In genomic region chr8:64798503-64798902, GRCm38 (mm10) we compare ENCODE assay signal across 20 mouse cellular contexts. TPM values are rescaled to one million over a fixed set of nuclear protein-coding genes. Genes with fewer than 3 reads are reported as not detected.
A peak's percentile ranks its signal among the peaks of the same experiment; 100 is the strongest.
DNase-seq lines count a peak whose midpoint lies in the region; ATAC-seq and TF ChIP-seq lines count a peak whose summit lies in the region.
"Had no signal": no experiment of that assay in that cellular context is flagged by ENCODE, and none has a peak within 500 bp of the region (broad histone marks: within the 10 kb centered on the region; RNA-seq: fewer than 3 reads in every experiment).

No protein-coding gene starts in this region.

- intact Hi-C loops in heart, postnatal 25 days (cut with DNase I) = no loop called here

- no peak overlapping the region for H3K4me2 ChIP-seq in midbrain, embryonic 13.5 days (replicated peaks)
- H3K4me2 ChIP-seq: embryonic facial prominence, embryonic 12.5 days; forebrain, embryonic 13.5 days; forebrain, embryonic 15.5 days had no signal

- TF ChIP-seq CTCF in liver, adult 2 months (IDR thresholded peaks at IDR 0.05; ENCODE audit: low read depth, low read length) = no peak

- no peaks in the 10 kb centered on the region for H3K9me3 ChIP-seq in heart, embryonic 10.5 days
- no peaks in the 10 kb centered on the region for H3K9me3 ChIP-seq in ES-E14 (ENCODE audit: control insufficient read depth, insufficient read depth, low read depth, low read length)
- no peaks in the 10 kb centered on the region for H3K9me3 ChIP-seq in midbrain, embryonic 13.5 days
- H3K9me3 ChIP-seq: embryonic facial prominence, embryonic 10.5 days; embryonic facial prominence, embryonic 12.5 days; forebrain, embryonic 13.5 days; forebrain, embryonic 15.5 days had no signal

- DNase-seq in heart, embryonic 10.5 days (ENCODE audit: low spot score) = peak; percentile 67
- DNase-seq in heart, postnatal 25 days (ENCODE audit: low spot score) = no peak
- DNase-seq in liver, adult 2 months (ENCODE audit: extremely low read depth, low read depth, low spot score) = peak; percentile 26
- no peak for DNase-seq in liver
- no peak for DNase-seq in ES-E14 (ENCODE audit: low read depth, low spot score)
- DNase-seq: adrenal gland, adult 2 months; adrenal gland, postnatal 10 days; adrenal gland, postnatal 25 days; cerebellum, adult 11 months; cerebellum, adult 18-20 months; cerebellum, adult 8-10 months; cerebellum, adult 9-11 months; cerebellum, postnatal 14 days; cerebellum, postnatal 36 days; forebrain, postnatal 0 days had no signal

- no peaks in the 10 kb centered on the region for H3K4me1 ChIP-seq in heart, embryonic 10.5 days
- peaks cover 9% of the 10 kb centered on the region for H3K4me1 ChIP-seq in liver, adult 2 months (ENCODE audit: control insufficient read depth, insufficient read depth, low read length)
- H3K4me1 ChIP-seq in ES-E14 (ENCODE audit: control insufficient read depth in 2 of 2, insufficient read depth in 2 of 2, low read length in 2 of 2, poor library complexity in 1 of 2) = peaks cover 7 to 12% of the 10 kb centered on the region in 2 experiments
- peaks cover 4% of the 10 kb centered on the region; the same call in 1 of the 2 replicates for H3K4me1 ChIP-seq in midbrain, embryonic 13.5 days (replicated peaks)
- H3K4me1 ChIP-seq: embryonic facial prominence, embryonic 10.5 days; embryonic facial prominence, embryonic 12.5 days; forebrain, embryonic 15.5 days had no signal

- H3K79me2 ChIP-seq in liver, adult 2 months (ENCODE audit: control insufficient read depth, insufficient read depth, low read length) = peaks cover 27% of the 10 kb centered on the region

- WGBS in heart, embryonic 10.5 days = 69% methylated on average over 3 of the region's 3 CpGs
- 42% methylated on average over 3 of the region's 3 CpGs for WGBS in liver, adult 2 months
- 97% methylated on average over 3 of the region's 3 CpGs for WGBS in midbrain, embryonic 13.5 days

- no peaks in the 10 kb centered on the region for H3K36me3 ChIP-seq in heart, embryonic 10.5 days
- H3K36me3 ChIP-seq in liver, adult 2 months (ENCODE audit: control insufficient read depth, insufficient read depth, low read length) = no peaks in the 10 kb centered on the region
- no peaks in the 10 kb centered on the region for H3K36me3 ChIP-seq in ES-E14 (ENCODE audit: control insufficient read depth, insufficient read depth, low read length, poor library complexity, severe bottlenecking)
- H3K36me3 ChIP-seq in midbrain, embryonic 13.5 days = no peaks in the 10 kb centered on the region
- H3K36me3 ChIP-seq: embryonic facial prominence, embryonic 10.5 days; embryonic facial prominence, embryonic 12.5 days; forebrain, embryonic 15.5 days had no signal

- H3K27me3 ChIP-seq in heart, embryonic 10.5 days (ENCODE audit: insufficient read depth, poor library complexity, severe bottlenecking) = no peaks in the 10 kb centered on the region
- no peaks in the 10 kb centered on the region for H3K27me3 ChIP-seq in liver, adult 2 months (ENCODE audit: control insufficient read depth, insufficient read depth, low read length)
- no peaks in the 10 kb centered on the region for H3K27me3 ChIP-seq in midbrain, embryonic 13.5 days
- H3K27me3 ChIP-seq: embryonic facial prominence, embryonic 12.5 days; forebrain, embryonic 13.5 days; forebrain, embryonic 15.5 days had no signal

- no peak overlapping the region for H3K9ac ChIP-seq in liver, adult 2 months (ENCODE audit: low read depth, low read length)
- no peak overlapping the region for H3K9ac ChIP-seq in ES-E14 (ENCODE audit: insufficient read depth, low read depth, low read length, poor library complexity, severe bottlenecking)
- H3K9ac ChIP-seq in midbrain, embryonic 13.5 days (replicated peaks) = no peak overlapping the region
- H3K9ac ChIP-seq: embryonic facial prominence, embryonic 12.5 days; forebrain, embryonic 13.5 days; forebrain, embryonic 15.5 days; forebrain, postnatal 0 days had no signal

- no peak for TF ChIP-seq POLR2A in liver, adult 2 months (IDR thresholded peaks at IDR 0.05; ENCODE audit: extremely low read depth, insufficient read depth, low read length)

- no peak for ATAC-seq in midbrain, embryonic 13.5 days
- ATAC-seq: forebrain, embryonic 13.5 days; forebrain, embryonic 15.5 days; forebrain, postnatal 0 days had no signal

- in situ Hi-C loops in ES-E14 (cut with MboI; ENCODE audit: low sequenced_read_pairs in 2 of 2, unreplicated experiment in 2 of 2) = no loop called here

- H3K4me3 ChIP-seq in heart, embryonic 10.5 days = no peak overlapping the region
- no peak overlapping the region for H3K4me3 ChIP-seq in liver, adult 2 months (ENCODE audit: insufficient read depth, low read depth, low read length)
- no peak overlapping the region for H3K4me3 ChIP-seq in ES-E14 (ENCODE audit: insufficient read depth in 1 of 2, low read depth in 1 of 2, low read length in 2 of 2, poor library complexity in 1 of 2, severe bottlenecking in 1 of 2)
- no peak overlapping the region for H3K4me3 ChIP-seq in midbrain, embryonic 13.5 days (replicated peaks)
- H3K4me3 ChIP-seq: embryonic facial prominence, embryonic 10.5 days; embryonic facial prominence, embryonic 12.5 days; forebrain, embryonic 13.5 days; forebrain, embryonic 15.5 days had no signal

- no peak overlapping the region for H3K27ac ChIP-seq in heart, embryonic 10.5 days
- peak overlapping the region; percentile 58; the same call in 1 of the 2 replicates for H3K27ac ChIP-seq in liver, adult 2 months (replicated peaks; ENCODE audit: insufficient read depth, low read depth, low read length)
- no peak overlapping the region for H3K27ac ChIP-seq in ES-E14 (ENCODE audit: insufficient read depth, low read depth, low read length, poor library complexity, severe bottlenecking)
- H3K27ac ChIP-seq in midbrain, embryonic 13.5 days = no peak overlapping the region
- H3K27ac ChIP-seq: embryonic facial prominence, embryonic 10.5 days; embryonic facial prominence, embryonic 12.5 days; forebrain, embryonic 13.5 days; forebrain, embryonic 15.5 days had no signal

TF ChIP-seq in ES-E14, 5 proteins besides CTCF, POLR2A, EP300 and RAD21:
- TF ChIP-seq CHD2 (IDR thresholded peaks at IDR 0.05; ENCODE audit: low read depth, low read length) (no peak), MAFK (IDR thresholded peaks at IDR 0.05; ENCODE audit: insufficient read depth, low read depth, low read length) (peak; percentile 53), ZNF384 (IDR thresholded peaks at IDR 0.05; ENCODE audit: low read depth, low read length) (no peak)

RNA-seq across cellular contexts. Expression of gene Klhl2, which starts 51.3 kb away (rescaled TPM):
- polyA plus RNA-seq in heart, embryonic 10.5 days (2016; fragmentation: Nextera tagmentation; extraction: Ambion mirVana) = 10.0 and 11.9 TPM in 2 replicates
- 10 to 100 TPM; 11.4 to 13.1 TPM for total RNA-seq in heart, postnatal 25 days (2021)
- 26.5 and 31.0 TPM in 2 replicates for total RNA-seq in liver, adult 2 months (2014; rRNA removed)
- 10.1 and 11.4 TPM in 2 replicates for polyA plus RNA-seq in liver, adult 2 months (2012; rRNA removed)
- 16.3 and 21.9 TPM in 2 replicates for total RNA-seq in ES-E14 (2012; rRNA removed)
- 17.2 and 20.7 TPM in 2 replicates for polyA plus RNA-seq in midbrain, embryonic 13.5 days (2015; fragmentation: Nextera tagmentation; extraction: Ambion mirVana)

Comparison
In these comparisons a context has a peak if more than half of its experiments do, and no peak if none do; other contexts are left out.
1. DNase-seq: peak in heart, embryonic 10.5 days (single experiment) and liver, adult 2 months (single experiment); none in heart, postnatal 25 days (single experiment), liver (single experiment) and ES-E14 (single experiment).